Mouse (Mus musculus) liver, adult 10 weeks (tissue): ENCODE measurements around the gene Ugt3a2. TPM values are rescaled to one million over a fixed set of nuclear protein-coding genes. Genes with fewer than 3 reads are reported as not detected.

Source experiments
- polyA plus RNA-seq: library from polyadenylated mRNA; stranded (reverse); fragments of 350-450 nt; fragmentation: Illumina TruSeq; extraction: RNeasy Lipid Tissue Mini Kit (QIAGEN cat#74804); gene quantifications from one replicate; pipeline ENCODE4 v1.2.3, GENCODE M21; 2014; ENCODE audit warnings: low read depth, low replicate concordance

Ugt3a2 gene
- polyA plus RNA-seq = 789 TPM

DNA sequence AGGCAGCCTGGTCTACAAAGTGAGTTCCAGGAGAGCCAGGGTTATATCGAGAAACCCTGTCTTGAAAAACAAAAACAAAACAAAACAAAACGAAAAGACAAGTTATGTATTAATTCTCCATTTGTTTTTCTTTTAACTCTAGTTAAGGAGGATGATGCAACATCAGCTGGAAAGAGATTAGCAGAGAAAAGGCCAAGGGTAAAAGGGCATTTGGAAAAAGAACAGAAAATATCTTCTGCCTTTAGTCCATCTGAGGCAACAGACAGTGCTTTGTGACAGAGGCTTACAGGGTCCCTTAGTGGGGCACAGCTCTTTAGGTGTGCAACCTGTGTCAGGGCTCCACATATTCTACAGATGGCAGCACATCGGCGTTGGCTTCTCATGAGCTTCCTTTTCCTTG lies at the start of gene Ugt3a2:
Gene Ugt3a2, plus strand, starts transcription at position 210 of the 400 bp plus-strand sequence.

Other genes with a start within 250 kb of the Ugt3a2 start
- gene Lmbrd2, start 195.0 kb upstream of the Ugt3a2 start, polyA plus RNA-seq = 51.7 TPM
- gene Skp2, start 180.1 kb upstream of the Ugt3a2 start, polyA plus RNA-seq = 1.2 TPM
- 283 TPM for gene Ugt3a1, start 58.7 kb upstream of the Ugt3a2 start, polyA plus RNA-seq
- 0.74 TPM for gene Capsl, start 100.5 kb downstream of the Ugt3a2 start, polyA plus RNA-seq
- gene Il7r, start 194.6 kb downstream of the Ugt3a2 start, polyA plus RNA-seq = 0.77 TPM